Mouse (Mus musculus) heart, embryonic 16.5 days (tissue): Measurements from ENCODE around the gene Plekha6. TPM values are rescaled to one million over a fixed set of nuclear protein-coding genes. Genes with fewer than 3 reads are reported as not detected.

Experiments used
- ATAC-seq: fragments of 200-750 bp; cut with Nextera tagmentation; replicated peaks from 2 replicates; pipeline ENCODE4 v1.8.0; 2017; ENCODE audit warnings: moderate number of reproducible peaks; ENCODE audit not compliant: insufficient read depth, low FRiP score; ENCODE audit errors: extremely low read depth
- H3K27ac ChIP-seq: fragments of 300-500 bp; sonication (generic); 2 replicates; pipeline ENCODE4 v1.5.1; 2014; ENCODE audit warnings: mild to moderate bottlenecking, low read length, control low read depth, moderate library complexity
- H3K27me3 ChIP-seq: fragments of 300-500 bp; sonication (generic); 2 replicates; pipeline ENCODE4 v1.6.1; 2014; ENCODE audit warnings: low read length, mixed read lengths; ENCODE audit not compliant: control insufficient read depth, insufficient read depth
- H3K36me3 ChIP-seq: fragments of 300-500 bp; sonication (generic); 2 replicates; pipeline ENCODE4 v1.6.1; 2014; ENCODE audit not compliant: control insufficient read depth, insufficient read depth
- H3K4me1 ChIP-seq: fragments of 300-500 bp; sonication (generic); 2 replicates; pipeline ENCODE4 v1.6.1; 2014; ENCODE audit warnings: low read length, mixed read lengths; ENCODE audit not compliant: control insufficient read depth, insufficient read depth
- H3K4me2 ChIP-seq: fragments of 300-500 bp; sonication (generic); 2 replicates; pipeline ENCODE4 v1.6.1; 2014; ENCODE audit warnings: low read depth, mild to moderate bottlenecking, control low read depth, low read length
- H3K4me3 ChIP-seq: fragments of 300-500 bp; sonication (generic); 2 replicates; pipeline ENCODE4 v1.5.1; 2014; ENCODE audit warnings: mild to moderate bottlenecking, control low read depth, low read length
- H3K9ac ChIP-seq: fragments of 300-500 bp; sonication (generic); 2 replicates; pipeline ENCODE4 v1.6.1; 2014; ENCODE audit warnings: low read length, control low read depth
- H3K9me3 ChIP-seq: fragments of 300-500 bp; sonication (generic); replicated peaks from 2 replicates; pipeline ENCODE4 v1.6.1; 2016; ENCODE audit warnings: low read length; ENCODE audit not compliant: control insufficient read depth
- WGBS: fragments of 180-500 bp; shearing (Covaris S2); extraction: QIAGEN DNeasy Blood & Tissue Kit; methylation state at CpG from one replicate; pipeline ENCODE4 v1.1.7; 2014; 5-methylcytosine and 5-hydroxymethylcytosine counted together
- polyA plus RNA-seq: library from polyadenylated mRNA; unstranded; fragments of >200 nt; fragmentation: Nextera tagmentation; extraction: Ambion mirVana; gene quantifications from 2 replicates; pipeline ENCODE4 v1.2.1, GENCODE M21; 2015

Gene Plekha6
- polyA plus RNA-seq, 1 experiment from 2014 or later: 12.3 TPM

DNA sequence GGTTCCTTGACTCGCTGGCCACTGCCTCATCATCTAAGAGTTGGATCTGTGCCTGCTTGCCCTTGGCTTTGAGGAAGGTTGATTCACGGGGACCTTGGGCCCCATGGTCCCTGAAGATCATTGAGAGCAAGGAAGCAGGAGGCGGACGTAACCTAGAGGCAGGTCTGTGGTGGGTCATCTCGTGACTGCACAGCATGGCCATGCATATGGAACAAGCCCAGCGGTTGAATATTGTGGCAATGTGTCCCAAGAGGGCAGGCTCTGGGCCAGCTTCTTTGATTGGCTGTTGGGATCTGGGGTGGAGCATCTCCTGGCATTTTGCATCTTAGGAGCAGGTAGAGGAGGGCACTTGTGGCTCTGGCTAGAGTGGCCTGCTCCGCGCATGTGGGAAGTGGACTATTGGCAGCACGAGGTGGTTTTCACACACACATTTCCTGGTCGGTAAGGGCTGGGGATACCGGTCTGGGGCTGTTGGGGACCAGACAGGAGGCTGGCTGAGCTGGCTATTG, 40.4 kb downstream of the Plekha6 start:
- H3K9me3 ChIP-seq: no peaks in the 10 kb centered on the region
- no peak for ATAC-seq
- no peak overlapping the region for H3K27ac ChIP-seq
- no peak overlapping the region for H3K4me2 ChIP-seq
- no peaks in the 10 kb centered on the region for H3K36me3 ChIP-seq
- H3K9ac ChIP-seq: no peak overlapping the region
- no peak overlapping the region for H3K4me3 ChIP-seq
- WGBS: 62% methylated on average over 11 of the region's 11 CpGs
- H3K4me1 ChIP-seq: peaks cover 13% of the 10 kb centered on the region
- H3K27me3 ChIP-seq: no peaks in the 10 kb centered on the region

DNA sequence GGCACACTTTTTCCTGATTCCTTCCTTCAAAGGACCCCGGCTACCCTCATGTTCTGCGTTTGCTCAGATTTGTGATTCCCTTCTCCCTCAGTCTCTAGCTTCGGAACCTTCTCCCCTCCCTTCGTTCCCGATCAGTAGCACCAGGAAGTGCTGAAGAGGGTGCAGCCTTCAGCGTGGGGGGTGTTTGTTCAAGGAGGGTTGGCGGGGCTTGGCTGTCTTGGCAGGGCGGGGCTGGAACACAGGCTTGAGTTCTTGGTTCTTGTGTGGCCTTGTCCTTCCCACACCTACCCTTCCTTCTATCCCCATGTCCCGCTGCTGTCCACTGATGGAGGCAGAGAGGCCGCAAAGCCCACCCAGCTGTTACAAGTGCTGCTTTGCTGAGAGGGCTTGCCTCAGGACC, 41.0 kb downstream of the Plekha6 start:
- WGBS: 67% methylated on average over 10 of the region's 10 CpGs
- H3K36me3 ChIP-seq: no peaks in the 10 kb centered on the region
- no peaks in the 10 kb centered on the region for H3K27me3 ChIP-seq
- no peak overlapping the region for H3K4me3 ChIP-seq
- H3K4me2 ChIP-seq: no peak overlapping the region
- H3K9me3 ChIP-seq: no peaks in the 10 kb centered on the region
- H3K27ac ChIP-seq: no peak overlapping the region
- peaks cover 18% of the 10 kb centered on the region for H3K4me1 ChIP-seq
- H3K9ac ChIP-seq: no peak overlapping the region
- ATAC-seq: no peak

GRCm38 (mm10) chr1:133208086-133208815, 44.2 kb downstream of the Plekha6 start:
- no peak overlapping the region for H3K4me3 ChIP-seq
- no peak overlapping the region for H3K4me2 ChIP-seq
- no peak overlapping the region for H3K9ac ChIP-seq
- no peak for ATAC-seq
- 81% methylated on average over 11 of the region's 11 CpGs for WGBS
- no peaks in the 10 kb centered on the region for H3K27me3 ChIP-seq
- H3K9me3 ChIP-seq: no peaks in the 10 kb centered on the region
- H3K36me3 ChIP-seq: no peaks in the 10 kb centered on the region
- H3K4me1 ChIP-seq: peaks cover 20% of the 10 kb centered on the region
- no peak overlapping the region for H3K27ac ChIP-seq

GRCm38 (mm10) chr1:133209036-133209435, 45.0 kb downstream of the Plekha6 start:
- Histone ChIP-seq H3K9ac (no peak overlapping the region), H3K27me3 (no peaks in the 10 kb centered on the region), H3K36me3 (no peaks in the 10 kb centered on the region), H3K4me3 (no peak overlapping the region), H3K27ac (no peak overlapping the region), H3K9me3 (no peaks in the 10 kb centered on the region), H3K4me1 (peaks cover 17% of the 10 kb centered on the region), H3K4me2 (no peak overlapping the region)
- 84% methylated on average over 11 of the region's 11 CpGs for WGBS
- ATAC-seq: no peak

DNA sequence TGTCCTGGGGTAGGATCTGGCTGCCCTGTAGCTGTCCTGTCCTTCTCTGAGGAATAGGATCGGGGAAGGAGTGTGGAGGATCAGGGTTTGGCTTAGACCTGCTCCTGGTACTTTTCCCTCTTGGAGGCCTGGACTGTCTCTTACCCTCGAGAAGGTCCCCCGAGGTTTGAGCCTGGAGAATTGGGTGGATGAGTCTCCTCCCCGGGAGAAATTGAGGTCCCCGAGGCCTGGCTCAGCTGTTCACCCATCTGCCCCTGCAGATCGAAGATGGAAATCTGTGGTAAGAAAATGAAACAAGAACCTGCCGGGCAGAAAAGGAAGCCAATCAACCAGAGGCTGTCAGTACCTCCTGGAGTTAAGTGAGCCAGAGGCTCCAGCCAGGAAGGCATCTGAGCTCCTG, 45.5 kb downstream of the Plekha6 start:
- Histone ChIP-seq H3K36me3 (no peaks in the 10 kb centered on the region), H3K27me3 (no peaks in the 10 kb centered on the region), H3K4me2 (no peak overlapping the region), H3K9me3 (no peaks in the 10 kb centered on the region), H3K4me3 (no peak overlapping the region), H3K9ac (peak overlapping the region; percentile 28; the same call in 1 of the 2 replicates), H3K27ac (no peak overlapping the region), H3K4me1 (peaks cover 13% of the 10 kb centered on the region)
- WGBS: 45% methylated on average over 7 of the region's 7 CpGs
- ATAC-seq: no peak

DNA sequence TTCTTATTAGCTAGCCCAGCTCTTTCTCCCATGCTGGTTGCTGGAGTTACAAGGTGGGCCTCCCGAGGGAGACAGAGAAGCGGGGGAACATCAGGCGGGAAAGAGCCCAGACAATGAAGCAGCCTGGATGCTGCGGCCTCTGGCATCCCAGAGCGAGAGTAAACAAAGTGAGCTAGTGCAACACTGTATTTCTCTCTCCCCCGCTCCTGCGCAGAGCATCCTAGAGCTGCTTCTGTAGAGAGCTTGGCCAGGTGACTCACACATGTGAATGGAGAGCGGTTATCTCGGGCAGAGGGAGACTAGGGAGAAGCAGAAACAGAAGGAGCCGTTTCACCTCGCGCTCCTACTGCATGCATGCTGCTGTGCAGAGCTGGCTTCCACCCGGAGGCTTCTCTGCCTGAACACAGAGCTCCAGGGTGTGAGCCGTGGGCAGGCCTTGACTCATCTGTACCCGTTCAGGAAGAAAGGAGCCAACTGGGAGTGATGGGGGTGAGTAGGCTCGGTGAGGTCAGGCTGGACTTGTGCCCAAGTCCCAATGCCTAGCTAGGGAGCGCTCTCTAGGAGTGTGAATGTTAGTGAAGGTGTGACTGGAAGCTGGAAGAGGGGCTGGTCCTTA, 46.0 kb downstream of the Plekha6 start:
- Histone ChIP-seq H3K36me3 (no peaks in the 10 kb centered on the region), H3K4me2 (no peak overlapping the region), H3K27ac (peak overlapping the region; percentile 16), H3K27me3 (no peaks in the 10 kb centered on the region), H3K4me1 (peaks cover 13% of the 10 kb centered on the region), H3K9ac (peak overlapping the region; percentile 28; the same call in 1 of the 2 replicates), H3K9me3 (no peaks in the 10 kb centered on the region), H3K4me3 (no peak overlapping the region)
- WGBS: 43% methylated on average over 17 of the region's 17 CpGs
- peak; percentile 62 for ATAC-seq

- no peak; the same call in 1 of the 2 replicates for ATAC-seq
- no peak overlapping the region for H3K4me2 ChIP-seq
- peak overlapping the region; percentile 24; the same call in 1 of the 2 replicates for H3K9ac ChIP-seq
- no peaks in the 10 kb centered on the region for H3K9me3 ChIP-seq
- H3K27ac ChIP-seq: peak overlapping the region; percentile 16
- no peaks in the 10 kb centered on the region for H3K27me3 ChIP-seq
- H3K36me3 ChIP-seq: no peaks in the 10 kb centered on the region
- no peak overlapping the region for H3K4me3 ChIP-seq
- peaks cover 15% of the 10 kb centered on the region for H3K4me1 ChIP-seq
- 53% methylated on average over 7 of the region's 7 CpGs for WGBS
These were observed 46.8 kb downstream of the Plekha6 start for GRCm38 (mm10) chr1:133210766-133211165.

DNA sequence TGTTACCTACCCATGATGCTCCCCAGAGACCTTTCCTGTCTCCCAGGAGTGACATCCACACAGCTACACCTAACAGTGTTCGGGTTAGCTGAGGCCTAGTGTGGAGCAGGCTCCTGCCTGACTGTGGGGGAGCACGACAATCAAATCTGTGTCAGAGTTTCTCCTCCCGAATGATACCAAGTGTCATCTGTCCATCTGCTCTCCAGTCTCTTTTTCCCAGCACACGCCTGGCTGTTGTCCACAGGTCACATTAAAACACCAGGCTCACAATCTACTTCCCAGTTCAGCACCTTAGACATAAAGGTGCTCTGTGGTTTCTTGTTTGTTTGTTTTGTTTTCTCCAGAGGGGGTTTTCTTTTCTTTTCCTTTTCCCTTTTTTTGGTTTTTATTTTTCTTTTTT, 48.3 kb downstream of the Plekha6 start:
- 72% methylated on average over 4 of the region's 4 CpGs for WGBS
- Histone ChIP-seq H3K4me3 (no peak overlapping the region), H3K27me3 (no peaks in the 10 kb centered on the region), H3K9ac (no peak overlapping the region), H3K36me3 (no peaks in the 10 kb centered on the region), H3K27ac (no peak overlapping the region), H3K9me3 (no peaks in the 10 kb centered on the region), H3K4me1 (peaks cover 15% of the 10 kb centered on the region), H3K4me2 (no peak overlapping the region)
- ATAC-seq: no peak

- no peak overlapping the region for H3K4me2 ChIP-seq
- no peaks in the 10 kb centered on the region for H3K9me3 ChIP-seq
- H3K27ac ChIP-seq: no peak overlapping the region
- H3K4me1 ChIP-seq: peaks cover 15% of the 10 kb centered on the region
- no peaks in the 10 kb centered on the region for H3K27me3 ChIP-seq
- 80% methylated on average over 7 of the region's 7 CpGs for WGBS
- ATAC-seq: no peak
- H3K4me3 ChIP-seq: no peak overlapping the region
- no peaks in the 10 kb centered on the region for H3K36me3 ChIP-seq
- H3K9ac ChIP-seq: no peak overlapping the region
These were observed 49.1 kb downstream of the Plekha6 start for GRCm38 (mm10) chr1:133213098-133213497.
